Mouse (Mus musculus) CD4-positive, CD25-positive, alpha-beta regulatory T cell, adult 2 months (primary cell): ENCODE measurements around the gene Ttc7b.

Source experiments
- DNase-seq: peaks from one replicate; pipeline ENCODE4 v3.0.0-alpha.2; 2012; ENCODE audit warnings: low read depth, low spot score

The Ttc7b gene

DNA sequence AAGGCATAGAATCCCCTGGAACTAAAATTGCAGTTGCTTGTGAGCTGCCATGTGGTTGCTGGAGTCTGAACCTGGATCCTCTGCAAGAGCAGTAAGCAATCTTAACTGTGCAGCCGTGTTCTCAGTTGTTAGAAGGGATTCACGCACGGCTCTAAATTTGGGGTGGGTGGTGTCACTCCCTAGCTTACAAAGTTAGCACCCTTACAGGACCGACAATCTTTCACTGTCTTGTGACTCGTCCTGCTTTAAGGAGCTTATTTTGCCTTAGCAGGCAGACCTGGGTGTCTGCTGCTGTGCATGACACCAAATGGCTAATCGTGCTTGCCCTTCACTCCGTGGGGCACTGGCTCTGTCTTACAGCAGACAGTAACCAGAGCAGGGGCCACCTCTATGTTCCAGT, 217.5 kb downstream of the Ttc7b start:
- no peak for DNase-seq

DNA sequence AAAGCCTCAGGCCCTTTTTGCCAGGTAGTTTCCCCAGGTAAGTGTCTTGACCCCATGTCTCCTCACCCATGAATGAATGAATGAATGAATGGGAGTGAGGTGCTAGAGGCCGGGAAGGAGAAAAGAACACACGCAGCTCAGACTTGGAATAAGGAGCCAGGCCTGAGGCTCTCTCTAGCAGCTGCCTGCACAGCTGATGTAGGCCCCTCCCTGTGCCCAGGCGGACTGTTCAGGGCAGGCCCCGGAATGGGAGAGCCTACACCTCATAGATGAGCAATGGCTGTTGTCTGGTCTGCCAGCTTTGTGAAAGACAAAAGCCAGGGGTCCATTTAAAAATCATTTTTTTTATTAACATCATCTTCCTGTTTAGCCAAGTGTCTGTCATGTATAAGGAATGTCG, 220.2 kb downstream of the Ttc7b start:
- DNase-seq: no peak

DNA sequence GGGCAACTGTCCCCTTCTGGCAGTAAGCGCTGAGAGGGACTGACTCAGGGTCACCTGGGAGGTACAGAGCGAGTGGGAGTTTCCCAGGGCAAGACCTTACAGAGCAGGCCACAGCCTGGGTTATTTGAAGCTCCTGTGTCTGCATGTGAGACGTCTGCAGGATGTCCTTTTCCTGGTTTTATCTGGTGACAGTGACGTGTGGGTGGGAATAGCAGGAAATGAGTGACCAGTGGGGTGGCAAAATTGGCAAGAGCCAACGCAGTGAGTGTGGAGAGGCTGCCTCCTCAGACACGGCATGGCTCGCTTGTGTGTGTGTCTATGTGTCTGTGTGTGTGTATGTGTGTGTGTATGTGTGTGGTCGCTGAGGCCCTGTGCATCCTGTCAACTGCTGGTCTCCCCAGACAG, 221.3 kb downstream of the Ttc7b start:
- no peak for DNase-seq

DNA sequence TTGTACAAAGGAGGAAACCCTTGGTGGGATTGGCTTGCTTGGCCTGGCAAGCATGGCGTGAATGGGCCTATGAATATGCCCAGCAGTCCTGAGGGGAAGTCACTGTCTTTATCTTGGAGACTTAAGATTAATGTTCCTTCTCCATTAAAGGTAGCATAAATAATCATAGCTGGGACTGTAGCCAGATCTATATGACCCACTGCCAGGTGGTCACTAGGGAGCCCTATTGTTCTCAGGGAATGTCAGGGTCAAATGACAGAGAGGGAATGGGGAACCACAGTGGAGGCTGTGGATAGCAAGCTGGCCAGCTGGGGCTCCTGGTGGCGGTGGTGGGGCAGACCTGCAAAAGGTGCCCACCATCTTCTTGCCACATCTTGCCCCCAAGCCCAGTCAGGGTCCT, 221.8 kb downstream of the Ttc7b start:
- no peak for DNase-seq

DNA sequence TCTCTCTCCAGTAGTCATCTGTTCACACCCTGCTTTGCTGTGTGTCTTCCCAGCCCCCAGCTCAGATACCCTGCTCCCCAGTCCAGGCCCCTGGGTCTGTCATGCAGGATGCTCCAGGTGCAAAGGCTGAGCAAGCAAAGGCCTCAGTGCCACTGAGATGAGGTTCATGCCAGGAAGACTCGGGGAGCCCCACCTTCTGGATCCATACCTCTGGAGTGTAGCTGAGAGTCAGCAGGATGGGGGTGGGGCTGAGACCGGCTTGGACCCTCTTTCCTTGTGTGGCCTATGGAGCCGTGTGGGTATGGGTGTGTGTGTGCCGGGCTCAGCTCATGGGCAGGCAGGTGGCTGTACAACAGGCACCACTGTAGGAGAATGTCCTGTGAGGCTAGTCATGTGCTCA, 222.7 kb downstream of the Ttc7b start:
- no peak for DNase-seq

DNA sequence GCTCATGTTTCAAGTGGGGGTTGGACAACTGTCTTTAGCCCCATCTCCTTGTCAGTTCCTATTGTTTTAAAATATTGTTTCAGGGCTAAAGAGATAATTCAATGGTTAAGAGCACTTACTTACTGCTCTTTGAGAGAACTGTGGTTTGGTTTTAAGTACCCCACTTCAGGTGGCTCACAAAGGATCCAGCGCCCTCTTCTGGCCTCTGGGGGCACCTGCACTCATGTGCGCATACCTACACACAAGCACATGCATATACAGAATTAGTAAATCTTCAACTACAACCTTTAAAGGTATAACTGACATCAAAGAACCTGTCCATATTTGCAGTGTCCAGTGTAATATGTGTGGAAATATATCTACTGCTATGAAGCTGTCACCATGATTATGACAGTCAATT, 226.2 kb downstream of the Ttc7b start:
- DNase-seq: no peak

DNA sequence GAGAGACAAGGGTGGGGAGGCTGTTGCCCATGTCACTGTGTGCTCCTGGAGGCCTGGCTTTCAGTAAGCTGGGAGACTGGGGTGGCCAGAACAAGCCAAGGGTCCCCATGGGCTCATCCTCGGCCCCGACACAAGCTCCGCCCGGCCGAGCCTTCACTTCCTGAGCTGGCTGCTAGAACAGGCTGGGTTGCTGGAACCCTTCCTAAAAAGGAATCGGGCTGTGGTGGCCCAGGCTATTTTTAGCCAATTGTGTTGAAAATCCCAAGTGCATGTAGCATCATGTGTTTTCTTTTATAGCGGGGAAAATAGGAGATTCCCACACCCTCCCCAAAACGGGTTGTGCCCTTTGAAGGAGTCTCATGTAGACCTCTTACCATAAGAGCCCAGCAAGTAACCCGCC, 226.7 kb downstream of the Ttc7b start:
- no peak for DNase-seq

DNA sequence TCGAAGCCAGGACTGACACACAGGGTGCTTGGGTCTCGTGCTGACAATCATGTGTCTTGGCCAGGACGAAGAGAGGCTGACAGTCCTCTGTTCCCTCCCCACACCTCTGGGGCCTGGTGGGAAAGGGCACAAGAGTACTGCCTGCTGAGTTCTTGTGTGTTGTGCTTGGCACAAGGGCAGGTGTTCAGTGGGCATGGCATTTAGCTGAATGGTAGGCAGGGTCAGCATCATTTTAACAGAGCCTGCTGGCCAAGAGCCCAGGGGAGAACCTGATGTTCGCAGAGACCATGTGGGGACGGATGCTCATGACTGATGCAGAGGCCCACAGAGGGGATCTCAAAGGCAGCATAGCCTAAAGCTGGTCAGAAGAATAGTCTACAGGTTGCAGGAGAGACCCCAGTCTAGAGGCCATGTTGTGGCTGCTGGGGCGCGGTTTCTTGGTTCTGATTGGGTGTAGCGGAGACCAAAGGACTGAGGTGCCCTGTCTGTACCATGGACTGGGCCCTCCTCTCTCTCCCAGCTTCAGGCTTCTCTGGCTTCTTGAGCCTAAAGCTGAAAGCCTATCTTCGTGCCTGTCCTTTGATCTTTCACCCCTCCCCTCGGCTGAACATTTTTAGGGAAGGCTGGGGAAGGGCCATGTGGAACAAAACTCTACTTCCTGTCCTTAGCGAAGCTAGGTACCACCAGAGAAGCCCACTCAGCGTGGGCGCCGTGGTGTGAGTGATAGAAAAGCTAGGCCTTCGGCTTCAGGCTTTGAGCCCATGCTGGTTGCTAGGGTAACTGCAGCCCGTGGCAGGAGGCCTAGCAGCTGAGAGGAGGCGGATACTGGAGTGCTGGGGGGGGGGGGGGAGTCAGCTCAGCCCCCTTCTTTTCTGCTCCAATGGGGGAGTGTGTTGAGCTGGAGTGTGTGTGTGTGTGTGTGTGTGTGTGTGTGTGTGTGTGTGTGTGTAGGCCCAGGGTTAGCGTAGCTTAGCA, 229.6 kb downstream of the Ttc7b start:
- DNase-seq: no peak

DNA sequence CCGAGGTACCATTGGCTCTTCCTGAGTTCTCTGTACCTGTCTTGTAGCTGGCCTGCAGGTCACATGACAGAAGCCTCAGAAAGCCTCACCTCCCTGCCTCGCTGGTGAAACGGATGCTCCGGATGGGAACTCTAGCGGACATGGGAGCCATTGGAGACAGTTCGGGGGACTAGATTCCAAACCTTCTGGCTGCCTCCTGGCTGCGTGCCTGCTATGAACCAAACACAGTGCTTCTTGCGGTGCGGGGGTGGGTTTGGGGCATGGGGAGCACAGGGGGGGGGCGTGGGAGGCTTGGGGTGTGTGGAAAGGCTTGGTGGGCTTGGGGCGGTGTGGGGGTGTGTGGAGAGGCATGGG, 230.5 kb downstream of the Ttc7b start:
- no peak for DNase-seq

DNA sequence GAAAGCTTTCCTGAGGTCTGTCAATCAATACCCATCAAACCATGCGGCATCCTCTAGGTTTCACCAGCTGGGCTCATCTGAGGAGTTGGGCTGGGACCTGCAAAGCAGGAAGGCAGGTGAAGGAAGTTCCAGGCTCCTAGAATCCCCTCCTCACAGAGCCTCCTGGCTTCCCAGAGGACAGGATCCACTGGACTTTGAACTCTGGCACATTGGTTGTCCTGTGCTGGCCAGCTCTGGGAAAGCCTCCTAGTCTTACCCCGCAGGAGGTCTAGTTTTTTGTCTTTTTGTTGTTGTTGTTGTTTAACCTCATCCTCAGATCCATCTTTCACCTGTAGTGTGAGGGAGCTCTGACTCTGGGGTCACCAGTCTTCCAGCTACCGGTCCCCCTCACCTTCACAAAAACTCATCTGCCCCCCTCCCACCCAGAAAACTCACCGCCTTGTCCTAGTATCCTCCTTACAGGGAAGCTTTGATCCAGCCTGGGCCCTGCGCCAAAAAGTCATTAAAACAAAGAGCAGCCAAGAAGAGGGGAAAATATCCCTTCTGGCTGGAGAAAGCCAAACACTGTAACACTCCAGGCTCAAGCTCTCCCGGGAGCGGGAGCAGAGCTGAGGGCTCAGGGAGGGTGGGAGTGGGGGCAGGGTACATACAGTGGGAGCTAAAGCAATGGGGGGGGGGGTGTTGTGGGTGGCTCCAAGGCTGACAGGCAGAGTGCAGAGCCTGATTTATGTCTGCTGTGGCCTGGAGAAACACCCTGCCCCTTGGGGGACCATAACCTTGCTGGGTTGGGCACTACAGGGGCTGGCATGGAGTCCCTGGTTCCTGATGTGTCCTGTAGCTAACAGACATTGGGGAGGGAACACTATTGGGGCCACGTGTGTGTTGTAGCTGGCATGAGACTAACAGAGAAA, 231.1 kb downstream of the Ttc7b start:
- no peak for DNase-seq

DNA sequence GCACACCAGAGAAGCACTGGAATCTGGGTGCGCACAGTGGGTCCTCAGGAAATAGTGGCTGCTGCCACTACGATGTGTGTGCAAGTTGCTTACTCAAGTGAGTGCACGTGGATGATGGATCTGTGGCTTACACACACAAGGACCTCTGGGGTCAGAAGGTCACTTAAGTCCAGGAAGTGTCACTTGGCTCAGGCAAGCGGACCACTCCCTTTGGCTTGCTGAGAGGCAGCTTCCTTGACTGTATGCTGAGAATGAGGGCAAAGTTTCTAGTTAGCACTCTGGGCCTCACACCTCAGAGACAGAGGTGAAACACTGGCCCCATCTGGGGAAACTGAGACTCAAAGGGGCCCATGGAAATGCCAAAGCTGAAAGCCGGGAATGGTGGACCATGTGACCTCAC, 232.6 kb downstream of the Ttc7b start:
- no peak for DNase-seq

DNA sequence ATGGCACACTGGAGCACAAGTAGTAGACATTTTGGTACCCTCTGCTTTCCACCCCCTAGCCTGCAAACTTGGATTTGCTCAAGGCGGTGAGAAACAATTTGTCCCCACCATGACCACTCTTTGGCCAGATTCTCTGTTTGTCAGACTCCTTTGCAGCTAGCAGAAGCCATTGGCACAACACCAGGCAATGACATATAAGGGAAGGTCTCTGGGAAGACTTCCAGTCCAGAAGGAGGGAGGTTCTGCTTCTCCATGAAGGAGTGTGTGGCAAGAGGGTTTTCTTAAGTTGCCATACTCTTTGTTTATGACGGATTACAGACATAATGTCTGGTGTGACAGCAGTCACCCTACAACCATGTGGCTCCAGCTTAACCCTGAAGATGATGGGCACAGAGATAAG, 233.1 kb downstream of the Ttc7b start:
- DNase-seq: no peak

DNA sequence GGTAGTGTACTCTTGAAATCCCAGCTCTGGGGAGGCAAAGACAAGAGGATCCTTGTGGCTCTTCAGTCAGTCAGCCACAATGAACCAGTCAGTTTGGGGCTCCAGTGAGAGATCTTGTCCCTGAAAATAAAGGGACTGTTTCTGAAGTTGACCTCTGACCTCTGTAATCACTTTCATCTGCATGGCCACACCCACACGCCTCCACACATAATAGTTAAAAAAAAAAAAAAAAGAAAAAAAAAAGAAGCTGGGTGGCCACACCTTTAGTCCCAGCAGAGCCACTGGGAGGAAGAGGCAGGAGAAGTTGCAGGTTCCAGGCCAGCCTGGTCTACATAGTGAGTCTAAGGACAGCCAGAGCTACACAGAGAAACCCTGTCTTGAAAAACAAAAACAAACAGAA, 237.3 kb downstream of the Ttc7b start:
- DNase-seq: no peak

DNA sequence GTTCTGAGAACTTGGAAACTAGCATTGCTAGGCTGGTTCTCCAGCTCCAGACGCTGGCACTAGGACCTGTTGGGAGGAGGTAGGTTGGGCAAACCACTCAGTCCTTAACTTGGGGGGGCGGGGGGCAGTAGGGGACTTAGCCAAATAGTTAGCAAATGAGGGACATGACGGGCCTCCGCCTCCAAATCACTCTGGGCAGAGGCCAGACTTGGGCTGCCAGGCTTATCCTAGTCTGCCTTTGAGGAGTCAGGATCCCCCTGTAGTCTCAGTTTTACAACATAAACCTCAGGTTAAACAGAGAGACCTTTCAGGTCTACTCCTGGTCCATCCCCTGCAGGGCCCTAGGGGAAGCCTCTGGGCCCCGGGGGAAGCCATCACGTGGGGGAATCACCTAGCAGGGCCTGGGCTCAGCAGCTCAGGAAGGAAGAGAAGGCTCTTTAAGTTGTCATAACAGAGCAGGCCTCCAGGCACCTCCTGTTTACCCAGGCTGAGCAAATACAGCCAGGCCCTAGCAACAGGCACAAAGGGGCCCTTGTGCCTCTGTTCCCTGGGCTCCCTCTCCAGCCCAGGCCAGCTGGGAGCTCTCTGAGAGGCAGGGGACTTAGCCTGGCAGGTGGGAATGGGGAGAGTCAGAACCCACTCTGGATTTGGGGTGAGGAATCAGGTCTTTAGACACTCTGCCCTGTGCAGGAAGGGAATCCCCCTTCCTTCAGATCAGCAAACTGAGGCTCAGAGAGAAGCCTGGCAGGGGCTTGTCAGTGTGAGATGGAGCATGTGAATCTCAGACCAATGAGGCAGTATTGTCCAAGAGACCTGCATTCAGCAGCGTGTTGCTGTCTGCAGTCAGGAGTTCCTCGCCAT, 238.4 kb downstream of the Ttc7b start:
- peak; percentile 74 for DNase-seq

DNA sequence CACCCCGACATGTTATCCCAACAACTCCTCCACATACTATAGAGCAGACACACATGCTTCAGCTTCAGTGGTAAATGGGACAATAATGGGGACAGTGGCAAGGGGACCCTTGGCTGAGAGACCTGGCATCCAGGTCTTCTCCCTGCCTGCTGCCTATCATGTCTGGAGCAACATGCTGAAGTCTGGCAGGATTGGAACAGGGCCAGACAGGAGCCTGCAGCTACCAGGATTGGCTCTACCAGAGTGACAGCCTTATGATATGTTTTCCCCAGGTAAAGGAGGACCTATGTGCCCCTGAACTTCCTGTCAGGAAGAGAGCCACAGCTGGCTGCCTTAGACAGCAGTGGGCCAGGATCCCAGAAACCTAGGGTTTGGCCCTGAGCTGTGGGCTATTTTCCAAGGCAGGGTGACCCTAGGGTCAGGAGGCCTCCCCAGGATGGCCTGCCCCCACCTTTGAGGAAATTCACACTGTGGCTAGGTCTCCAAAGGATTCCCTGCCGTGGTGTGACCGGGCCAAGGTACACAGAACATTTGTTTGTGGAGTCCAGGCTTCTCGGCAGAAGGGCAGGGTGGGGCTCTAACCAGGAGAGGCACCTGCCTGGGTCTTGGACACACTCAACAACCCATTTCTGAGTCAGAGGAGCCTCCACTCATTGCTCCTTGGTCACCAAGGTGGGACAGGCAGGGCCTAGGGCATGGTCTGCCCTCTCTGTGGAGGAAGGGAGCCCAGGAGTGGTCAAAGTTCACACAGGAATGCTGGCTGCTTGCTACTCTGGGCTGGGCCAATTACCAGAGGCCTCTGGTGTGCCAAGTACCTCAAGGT, 239.4 kb downstream of the Ttc7b start:
- DNase-seq: no peak

DNA sequence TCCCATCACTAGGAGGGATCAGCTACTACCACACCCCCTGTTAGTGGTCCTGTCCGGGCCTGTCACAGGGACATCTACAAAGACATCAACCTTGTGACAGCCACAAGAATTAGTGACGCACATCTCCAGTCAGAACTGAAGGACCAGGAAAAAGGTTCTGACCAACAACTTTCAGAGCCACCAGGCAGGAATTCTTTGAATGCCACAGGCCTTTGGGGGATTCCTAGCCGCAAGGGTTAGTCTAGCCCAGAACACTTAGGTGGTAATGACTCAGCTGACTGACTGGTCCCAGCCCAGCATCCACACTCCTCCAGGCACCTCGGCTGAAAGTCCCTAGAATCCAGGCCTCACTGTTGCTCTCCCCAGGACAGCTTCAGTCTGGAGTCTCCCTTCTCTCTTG, 240.7 kb downstream of the Ttc7b start:
- no peak for DNase-seq

DNA sequence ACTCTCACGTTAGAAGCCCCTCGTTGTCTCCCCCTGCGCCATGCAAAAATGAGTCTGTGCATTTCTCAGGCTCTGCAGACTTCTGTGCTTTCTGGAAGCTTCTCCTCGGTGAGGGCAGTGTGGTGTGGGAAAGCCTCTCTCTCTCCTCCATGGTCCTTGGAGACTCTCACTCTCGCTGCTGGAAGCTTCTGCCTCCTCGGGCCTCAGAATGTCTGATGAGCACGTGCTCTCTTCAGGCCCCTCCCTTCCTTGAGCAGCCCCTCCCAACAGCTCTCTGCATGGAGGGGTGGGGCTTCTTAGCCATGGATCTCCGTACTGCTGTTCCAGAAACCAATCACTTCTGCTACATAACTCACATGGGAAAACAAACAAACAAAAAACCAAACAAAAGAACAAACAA, 242.3 kb downstream of the Ttc7b start:
- DNase-seq: peak; percentile 25

DNA sequence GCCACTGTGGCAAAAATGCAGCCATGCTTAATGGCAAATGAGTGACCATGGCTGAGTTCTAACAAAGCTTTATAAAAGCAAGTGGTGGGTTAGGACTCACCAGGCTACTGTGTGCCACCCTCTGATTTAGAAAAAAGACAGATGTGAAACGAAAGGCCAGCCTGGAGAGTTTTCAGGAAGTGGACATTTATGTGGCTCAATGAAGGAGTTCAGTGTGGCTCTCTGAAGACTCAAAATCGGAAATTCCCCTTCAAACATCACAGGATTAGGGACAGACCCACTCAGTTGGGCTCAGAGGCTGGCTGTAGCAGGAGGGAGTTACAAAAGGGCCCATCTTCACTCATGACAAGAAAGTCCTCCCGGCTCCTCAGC, 243.1 kb downstream of the Ttc7b start:
- no peak for DNase-seq

DNA sequence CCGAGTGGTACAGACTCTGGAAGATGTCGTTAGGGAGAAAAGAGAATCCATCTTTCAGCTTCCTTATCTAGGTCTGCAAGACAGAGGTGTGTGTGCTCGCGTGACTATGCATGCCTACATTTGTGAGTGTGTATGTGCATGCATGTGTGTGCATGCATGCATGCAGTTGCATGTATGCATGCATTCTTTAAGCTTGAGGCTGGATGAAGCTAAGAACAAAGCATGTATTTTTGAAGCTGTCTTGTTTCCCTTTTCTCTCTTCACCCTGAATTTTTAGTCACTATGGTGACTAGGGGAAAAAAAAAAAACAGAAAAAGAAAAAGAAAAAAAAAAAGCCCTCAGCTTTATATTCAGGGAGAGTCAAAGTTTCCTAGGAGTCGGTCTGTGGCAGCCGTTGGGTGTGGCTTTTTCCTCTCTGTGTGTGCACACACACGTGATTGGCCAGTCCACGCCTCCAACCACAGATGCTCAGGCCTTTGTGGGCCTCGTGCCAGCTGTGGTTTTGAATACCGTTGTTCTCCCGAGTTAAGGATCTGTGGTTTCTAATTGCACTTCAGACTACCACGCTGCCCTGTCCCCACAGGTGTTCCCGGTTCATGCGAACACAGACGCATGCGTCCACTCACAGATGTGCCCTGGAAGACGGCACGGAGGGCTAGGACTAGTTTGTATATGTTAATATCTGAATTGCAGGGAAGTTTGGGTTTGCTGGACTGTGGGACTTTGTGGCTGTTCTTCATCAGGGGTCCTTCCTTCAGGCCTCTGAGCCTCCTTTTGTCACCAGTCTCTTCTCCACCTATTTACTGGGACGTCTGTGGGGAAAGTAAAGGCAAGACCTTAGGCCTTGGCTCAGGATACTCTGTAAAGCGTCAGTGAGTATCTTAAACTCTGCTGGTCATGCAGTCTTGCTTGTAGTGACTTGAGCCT, 243.8 kb downstream of the Ttc7b start:
- DNase-seq: peak; percentile 38

DNA sequence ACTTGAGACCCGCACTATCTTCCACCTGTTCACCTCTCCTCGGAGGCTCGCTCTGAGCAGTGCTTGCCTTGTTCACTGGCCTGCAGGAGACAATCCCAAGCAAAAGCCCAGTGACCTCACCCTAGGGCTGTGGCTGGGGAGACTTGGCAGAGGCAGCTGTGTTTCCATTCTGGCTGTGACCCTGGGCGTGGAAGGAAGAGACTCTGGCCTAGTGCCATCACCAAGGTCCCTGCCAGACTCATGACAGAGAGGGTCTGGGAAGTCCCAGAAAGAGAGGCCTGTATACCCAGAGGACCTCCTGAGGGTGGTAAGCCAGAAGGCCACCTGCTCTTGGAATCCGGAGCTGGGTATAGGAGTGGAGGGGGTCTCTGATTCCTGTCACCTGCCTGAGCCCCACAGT, 244.8 kb downstream of the Ttc7b start:
- DNase-seq: no peak
